Mouse (Mus musculus) layer of hippocampus, adult 9-10 months (tissue): Measurements from ENCODE around the gene Bcl9l.

Source experiments
- DNase-seq: peaks from one replicate; pipeline ENCODE4 v3.0.0; 2022; ENCODE audit warnings: low spot score

Bcl9l gene

GRCm38 (mm10) chr9:44513121-44513520 is 30.5 kb downstream of the Bcl9l start:
- DNase-seq, result no peak

- no peak for DNase-seq
Measured at GRCm38 (mm10) chr9:44513610-44514009, 31.0 kb downstream of the Bcl9l start.

GRCm38 (mm10) chr9:44514147-44514546 is 31.5 kb downstream of the Bcl9l start:
- DNase-seq, result no peak

GRCm38 (mm10) chr9:44515131-44515751 is 32.6 kb downstream of the Bcl9l start:
- DNase-seq, result no peak

GRCm38 (mm10) chr9:44515891-44516290 is 33.3 kb downstream of the Bcl9l start:
- no peak for DNase-seq

GRCm38 (mm10) chr9:44517368-44517767 is 34.7 kb downstream of the Bcl9l start:
- no peak for DNase-seq

- no peak for DNase-seq
Measured at GRCm38 (mm10) chr9:44518068-44518467, 35.4 kb downstream of the Bcl9l start.

- no peak for DNase-seq
Measured at GRCm38 (mm10) chr9:44521927-44522326, 39.3 kb downstream of the Bcl9l start.

GRCm38 (mm10) chr9:44523686-44524085 is 41.1 kb downstream of the Bcl9l start:
- DNase-seq, result no peak

- no peak for DNase-seq
Measured at GRCm38 (mm10) chr9:44524235-44524826, 41.7 kb downstream of the Bcl9l start.

- no peak for DNase-seq
Measured at GRCm38 (mm10) chr9:44525001-44525400, 42.4 kb downstream of the Bcl9l start.

GRCm38 (mm10) chr9:44525589-44525988 is 43.0 kb downstream of the Bcl9l start:
- no peak for DNase-seq

GRCm38 (mm10) chr9:44526337-44527112 is 43.9 kb downstream of the Bcl9l start:
- no peak for DNase-seq

GRCm38 (mm10) chr9:44528340-44528739 is 45.7 kb downstream of the Bcl9l start:
- no peak for DNase-seq

- DNase-seq, result no peak
Measured at GRCm38 (mm10) chr9:44532991-44533580, 50.5 kb downstream of the Bcl9l start.

GRCm38 (mm10) chr9:44537625-44538301 is 55.1 kb downstream of the Bcl9l start:
- no peak for DNase-seq

- no peak for DNase-seq
Measured at GRCm38 (mm10) chr9:44539816-44540421, 57.3 kb downstream of the Bcl9l start.

GRCm38 (mm10) chr9:44540676-44541075 is 58.1 kb downstream of the Bcl9l start:
- no peak for DNase-seq

- DNase-seq, result no peak
Measured at GRCm38 (mm10) chr9:44542364-44542763, 59.7 kb downstream of the Bcl9l start.

GRCm38 (mm10) chr9:44544986-44545385 is 62.4 kb downstream of the Bcl9l start:
- no peak for DNase-seq

- DNase-seq, result no peak
Measured at GRCm38 (mm10) chr9:44548412-44549152, 66.0 kb downstream of the Bcl9l start.
